Mouse (Mus musculus): ENCODE results near the gene Chd3. TPM values are rescaled to one million over a fixed set of nuclear protein-coding genes. Genes with fewer than 3 reads are reported as not detected.
A peak's percentile ranks its signal among the peaks of the same experiment; 100 is the strongest.
"Not testable (repeated sequence)": the region's sequence is repeated elsewhere in the genome, so short reads cannot be mapped to it uniquely, and the experiment has no call there.

Chd3 gene
- polyA plus RNA-seq, 1 experiment from 2014 or later, result 56.7 TPM

DNA sequence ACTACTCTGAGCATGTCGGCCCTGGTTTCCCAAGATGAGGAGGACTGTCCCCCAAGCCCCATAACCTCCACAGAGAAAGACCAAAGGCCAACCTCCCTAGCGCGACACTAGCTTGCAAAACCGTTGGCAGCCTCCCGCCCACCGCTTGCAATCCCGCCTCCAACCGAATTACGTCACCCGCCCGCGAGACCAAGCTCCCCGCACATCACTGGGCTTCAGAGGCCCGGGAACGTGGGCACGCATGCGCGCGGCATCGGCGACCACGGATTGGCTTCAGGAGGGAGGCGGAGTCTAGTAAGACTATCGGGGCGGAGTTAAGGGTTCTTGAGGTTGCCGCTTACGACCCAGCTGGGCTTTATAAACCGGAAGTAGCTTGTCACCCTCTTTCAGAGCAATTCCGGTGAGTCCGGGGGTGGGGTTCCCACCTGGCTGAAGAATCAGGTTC lies 45.5 kb downstream of the Chd3 start, which contains the start of the genes Cntrob and Trappc1:
TSS of gene Cntrob (minus strand) at position 109 of the 445 bp plus-strand sequence.
TSS of gene Trappc1 (plus strand) at position 314 of the 445 bp plus-strand sequence.
- peaks cover 22% of the 10 kb centered on the region for H3K27me3 ChIP-seq
- under 1% methylated on average over 30 of the region's 30 CpGs for WGBS

DNA sequence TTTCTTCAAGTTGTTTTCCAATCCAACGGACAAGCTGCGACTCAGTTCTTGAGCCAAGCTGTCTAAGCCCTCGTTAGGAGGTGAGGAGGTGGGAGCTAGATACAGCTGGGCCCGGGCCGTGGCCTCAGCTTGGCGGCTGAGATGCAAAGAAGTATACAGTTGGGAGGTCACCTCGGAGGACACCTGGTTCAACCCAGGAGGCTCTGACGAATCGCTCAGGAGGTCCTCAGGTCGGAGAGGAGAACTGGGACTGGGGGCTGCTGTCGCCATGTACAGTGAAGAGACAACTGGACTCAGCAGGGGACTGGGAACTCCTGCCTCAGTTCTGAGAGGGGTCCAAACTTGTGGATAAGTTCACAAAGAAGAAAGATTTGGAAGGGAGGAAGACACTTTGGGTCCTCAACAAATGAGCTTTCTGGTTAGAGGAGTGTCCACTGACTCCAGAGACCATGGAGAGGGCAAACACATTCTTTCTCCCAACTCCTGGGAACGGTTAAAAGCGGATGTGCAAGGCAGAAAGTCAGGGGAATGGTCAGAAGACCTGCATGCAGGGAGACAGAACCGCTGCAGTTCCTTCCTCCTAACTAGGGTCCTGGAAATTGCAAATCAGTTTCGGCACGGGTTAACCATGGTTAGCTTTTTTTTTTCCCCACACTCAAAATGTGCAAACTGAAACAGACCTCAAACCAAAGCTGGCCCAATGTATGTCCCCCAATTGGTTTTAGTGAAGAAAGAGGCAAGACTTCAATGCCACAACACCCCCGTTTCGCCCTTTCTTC lies 46.3 kb downstream of the Chd3 start:
- Histone ChIP-seq H3K36me3 (peaks cover 20% of the 10 kb centered on the region), H3K4me3 (peak overlapping the region; percentile 62), H3K9me3 (no peaks in the 10 kb centered on the region), H3K27ac (peak overlapping the region; percentile 83), H3K4me2 (peak overlapping the region; percentile 87), H3K4me1 (peaks cover 43% of the 10 kb centered on the region), H3K9ac (peak overlapping the region; percentile 86), H3K27me3 (peaks cover 15% of the 10 kb centered on the region)
- WGBS, result 10% methylated on average over 18 of the region's 18 CpGs
- ATAC-seq (ENCODE audit: borderline replicate concordance, extremely low read depth, low FRiP score, low TSS enrichment), result no peak

More for the DNA sequence above, 45.5 kb downstream of the Chd3 start, which contains the start of the genes Cntrob and Trappc1:
- Histone ChIP-seq H3K4me2 (peak within 1 kb of the TSS; percentile 87), H3K36me3 (peaks cover 13% of the 10 kb centered on the region), H3K27ac (peak within 1 kb of the TSS; percentile 83), H3K4me3 (peak within 1 kb of the TSS; percentile 62), H3K9ac (peak within 1 kb of the TSS; percentile 86), H3K4me1 (peaks cover 43% of the 10 kb centered on the region), H3K9me3 (no peaks in the 10 kb centered on the region)
- peak; percentile 92 for ATAC-seq (ENCODE audit: borderline replicate concordance, extremely low read depth, low FRiP score, low TSS enrichment)

GRCm38 (mm10) chr11:69322010-69322409 lies 47.2 kb downstream of the Chd3 start:
- Histone ChIP-seq H3K27ac (no peak overlapping the region), H3K4me3 (peak overlapping the region; percentile 62), H3K36me3 (peaks cover 27% of the 10 kb centered on the region), H3K4me1 (peaks cover 41% of the 10 kb centered on the region), H3K27me3 (peaks cover 6% of the 10 kb centered on the region), H3K9ac (peak overlapping the region; percentile 86), H3K4me2 (peak overlapping the region; percentile 87), H3K9me3 (no peaks in the 10 kb centered on the region)
- ATAC-seq (ENCODE audit: borderline replicate concordance, extremely low read depth, low FRiP score, low TSS enrichment), result no peak
- WGBS, result 65% methylated on average over 6 of the region's 6 CpGs

DNA sequence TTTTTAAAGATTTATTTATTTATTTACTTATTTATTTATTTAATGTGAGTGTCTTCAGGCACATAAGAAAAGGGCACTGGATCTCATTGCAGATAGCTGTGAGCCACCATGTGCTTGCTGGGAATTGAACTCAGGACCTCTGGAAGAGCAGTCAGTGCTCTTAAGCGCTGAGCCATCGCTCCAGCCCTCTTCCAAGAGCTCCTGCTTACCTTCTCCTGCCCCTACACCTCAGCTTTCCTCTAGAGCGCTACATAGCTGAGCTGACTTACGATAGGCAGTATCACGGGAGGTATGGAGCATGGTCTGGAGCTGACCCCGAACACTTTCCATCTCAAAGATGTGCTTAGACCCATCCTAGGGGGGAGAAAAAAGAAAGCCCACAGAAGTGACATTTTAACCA lies 47.6 kb downstream of the Chd3 start:
- no peak overlapping the region for H3K4me3 ChIP-seq
- no peaks in the 10 kb centered on the region for H3K9me3 ChIP-seq
- peak overlapping the region; percentile 87; the same call in 1 of the 2 replicates for H3K4me2 ChIP-seq
- H3K27ac ChIP-seq, result no peak overlapping the region
- peaks cover 37% of the 10 kb centered on the region for H3K4me1 ChIP-seq
- no peak for ATAC-seq (ENCODE audit: borderline replicate concordance, extremely low read depth, low FRiP score, low TSS enrichment)
- 85% methylated on average over 6 of the region's 6 CpGs for WGBS
- H3K36me3 ChIP-seq, result peaks cover 27% of the 10 kb centered on the region
- peaks cover 2% of the 10 kb centered on the region for H3K27me3 ChIP-seq
- peak overlapping the region; percentile 86; the same call in 1 of the 2 replicates for H3K9ac ChIP-seq

GRCm38 (mm10) chr11:69318000-69318399 lies 51.2 kb downstream of the Chd3 start:
- ATAC-seq (ENCODE audit: borderline replicate concordance, extremely low read depth, low FRiP score, low TSS enrichment); H3K9ac ChIP-seq; H3K27me3 ChIP-seq; H3K4me3 ChIP-seq; H3K9me3 ChIP-seq; H3K27ac ChIP-seq; H3K4me2 ChIP-seq: not testable (repeated sequence)
- Histone ChIP-seq H3K4me1 (peaks cover 14% of the 10 kb centered on the region), H3K36me3 (peaks cover 34% of the 10 kb centered on the region)
- WGBS, result 79% methylated on average over 3 of the region's 3 CpGs

DNA sequence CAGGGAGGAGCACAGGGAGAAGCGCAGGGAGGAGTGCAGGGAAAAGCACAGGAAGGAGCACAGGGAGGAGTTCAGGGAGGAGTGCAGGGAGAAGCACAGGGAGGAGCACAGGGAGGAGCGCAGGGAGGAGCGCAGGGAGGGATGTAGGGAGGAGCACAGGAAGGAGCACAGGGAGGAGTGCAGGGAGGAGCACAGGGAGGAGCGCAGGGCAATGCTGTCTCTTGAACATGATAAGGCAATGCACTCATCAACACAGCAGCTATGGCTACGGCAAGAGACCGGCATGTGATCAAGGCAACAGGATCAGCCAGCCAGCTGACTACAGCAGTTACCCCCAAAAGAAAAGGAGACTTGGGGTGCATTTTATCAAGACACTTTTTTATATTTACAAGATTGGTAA lies 52.8 kb downstream of the Chd3 start:
- no peak overlapping the region for H3K27ac ChIP-seq
- H3K4me2 ChIP-seq, result no peak overlapping the region
- no peak for ATAC-seq (ENCODE audit: borderline replicate concordance, extremely low read depth, low FRiP score, low TSS enrichment)
- H3K4me1 ChIP-seq, result no peaks in the 10 kb centered on the region
- H3K27me3 ChIP-seq, result no peaks in the 10 kb centered on the region
- H3K9ac ChIP-seq, result no peak overlapping the region
- no peak overlapping the region for H3K4me3 ChIP-seq
- H3K9me3 ChIP-seq, result no peaks in the 10 kb centered on the region
- peaks cover 37% of the 10 kb centered on the region for H3K36me3 ChIP-seq
- 96% methylated on average over 6 of the region's 6 CpGs for WGBS

DNA sequence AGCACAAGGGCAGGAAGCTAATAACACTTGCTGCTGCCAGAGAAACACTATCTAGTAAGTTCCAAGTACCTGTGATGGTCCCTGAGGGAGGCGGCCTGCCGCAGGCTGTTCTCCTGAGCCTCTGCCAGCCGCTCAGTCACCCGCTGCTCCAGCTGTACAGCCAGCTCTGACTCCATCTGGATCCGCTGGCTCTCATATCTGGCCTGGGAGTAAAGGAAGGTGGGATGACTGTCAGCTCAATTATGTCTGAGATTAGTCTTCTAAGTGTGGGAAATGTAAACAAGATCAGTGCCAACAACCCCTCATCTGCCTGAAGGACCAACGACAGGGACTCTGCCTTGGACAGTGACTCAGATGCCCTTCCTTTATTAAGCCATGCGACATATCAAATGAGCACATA lies 57.9 kb downstream of the Chd3 start:
- 72% methylated on average over 7 of the region's 7 CpGs for WGBS
- H3K9me3 ChIP-seq, result no peaks in the 10 kb centered on the region
- H3K4me3 ChIP-seq, result no peak overlapping the region
- H3K4me1 ChIP-seq, result no peaks in the 10 kb centered on the region
- no peak overlapping the region for H3K27ac ChIP-seq
- no peak overlapping the region for H3K9ac ChIP-seq
- peaks cover 45% of the 10 kb centered on the region for H3K36me3 ChIP-seq
- no peak overlapping the region for H3K4me2 ChIP-seq
- no peak for ATAC-seq (ENCODE audit: borderline replicate concordance, extremely low read depth, low FRiP score, low TSS enrichment)
- no peaks in the 10 kb centered on the region for H3K27me3 ChIP-seq

GRCm38 (mm10) chr11:69306039-69306438 lies 63.2 kb downstream of the Chd3 start:
- WGBS, result 95% methylated on average over 2 of the region's 2 CpGs
- Histone ChIP-seq H3K4me2 (no peak overlapping the region), H3K4me3 (no peak overlapping the region), H3K27me3 (no peaks in the 10 kb centered on the region), H3K9ac (no peak overlapping the region), H3K9me3 (no peaks in the 10 kb centered on the region), H3K36me3 (peaks cover 68% of the 10 kb centered on the region), H3K4me1 (no peaks in the 10 kb centered on the region), H3K27ac (no peak overlapping the region)
- no peak for ATAC-seq (ENCODE audit: borderline replicate concordance, extremely low read depth, low FRiP score, low TSS enrichment)

DNA sequence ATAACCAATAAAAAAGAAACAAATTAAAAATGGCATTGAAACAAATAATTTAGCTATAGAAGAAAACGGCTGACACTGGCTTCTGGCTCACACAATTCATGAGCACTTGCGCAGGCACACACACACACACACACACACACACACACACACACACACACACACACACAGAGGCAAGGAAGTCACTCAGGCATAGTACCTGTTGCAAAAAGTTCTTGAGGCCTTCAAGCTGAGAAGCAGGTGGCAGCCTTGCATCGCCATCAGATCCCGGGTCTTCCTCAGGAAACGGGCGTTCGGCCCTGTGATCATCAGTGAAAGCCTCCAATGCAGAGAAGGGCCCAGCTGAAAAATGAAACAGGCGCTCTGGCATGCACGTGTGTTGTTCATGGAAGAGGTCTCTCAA lies 63.9 kb downstream of the Chd3 start:
- H3K27me3 ChIP-seq, result no peaks in the 10 kb centered on the region
- no peak for ATAC-seq (ENCODE audit: borderline replicate concordance, extremely low read depth, low FRiP score, low TSS enrichment)
- H3K4me3 ChIP-seq, result no peak overlapping the region
- H3K27ac ChIP-seq, result no peak overlapping the region
- peaks cover 65% of the 10 kb centered on the region for H3K36me3 ChIP-seq
- WGBS, result 91% methylated on average over 9 of the region's 9 CpGs
- no peaks in the 10 kb centered on the region for H3K9me3 ChIP-seq
- H3K4me1 ChIP-seq, result no peaks in the 10 kb centered on the region
- no peak overlapping the region for H3K4me2 ChIP-seq
- no peak overlapping the region for H3K9ac ChIP-seq

DNA sequence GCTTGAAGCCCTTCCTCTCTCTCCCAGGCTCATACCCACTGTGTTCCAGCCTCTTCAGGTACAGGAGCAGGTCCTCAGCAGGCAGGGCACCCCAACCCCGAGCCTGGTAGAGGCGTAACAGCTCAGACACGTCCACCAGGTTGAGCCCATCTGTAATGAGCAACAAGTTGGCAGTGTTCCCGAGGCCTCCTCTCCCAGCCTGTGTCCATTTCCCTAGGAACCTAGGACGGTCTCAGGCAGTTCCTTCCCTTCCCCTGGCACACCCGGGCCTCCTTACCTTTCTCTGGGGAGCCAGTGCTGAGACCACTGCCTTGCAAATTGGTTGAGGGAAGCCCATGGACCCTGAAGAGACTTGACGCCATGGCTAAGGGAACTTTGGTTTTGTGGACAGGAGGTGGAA lies 66.4 kb downstream of the Chd3 start:
- WGBS, result 77% methylated on average over 7 of the region's 7 CpGs
- H3K9ac ChIP-seq, result no peak overlapping the region
- peaks cover 48% of the 10 kb centered on the region for H3K36me3 ChIP-seq
- H3K4me3 ChIP-seq, result no peak overlapping the region
- H3K4me2 ChIP-seq, result no peak overlapping the region
- ATAC-seq (ENCODE audit: borderline replicate concordance, extremely low read depth, low FRiP score, low TSS enrichment), result no peak
- no peaks in the 10 kb centered on the region for H3K27me3 ChIP-seq
- no peaks in the 10 kb centered on the region for H3K4me1 ChIP-seq
- H3K27ac ChIP-seq, result no peak overlapping the region
- H3K9me3 ChIP-seq, result no peaks in the 10 kb centered on the region

DNA sequence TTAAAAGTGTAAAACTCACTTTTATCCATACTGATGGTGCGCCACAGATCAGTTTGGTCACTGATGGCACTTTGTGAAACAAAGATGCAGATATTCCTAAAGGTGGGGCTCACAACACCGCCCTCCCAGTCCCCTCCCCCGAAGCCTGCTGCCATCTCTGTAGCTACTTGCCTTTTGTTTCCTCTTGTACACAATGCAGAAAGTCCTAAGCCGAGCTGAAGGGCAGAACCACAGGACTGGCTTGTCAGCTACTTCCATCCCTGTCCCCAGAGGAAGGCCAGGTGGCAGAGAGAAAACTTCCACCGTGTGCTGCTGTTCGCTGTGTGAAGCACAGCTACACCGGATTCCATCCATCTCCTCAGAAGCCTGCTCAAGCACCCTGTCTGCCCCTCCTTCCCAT lies 71.0 kb downstream of the Chd3 start:
- 79% methylated on average over 7 of the region's 7 CpGs for WGBS
- H3K36me3 ChIP-seq, result peaks cover 25% of the 10 kb centered on the region
- no peak for ATAC-seq (ENCODE audit: borderline replicate concordance, extremely low read depth, low FRiP score, low TSS enrichment)

GRCm38 (mm10) chr11:69297799-69298198 lies 71.4 kb downstream of the Chd3 start:
- H3K27ac ChIP-seq, result no peak overlapping the region
- WGBS, result 80% methylated on average over 2 of the region's 2 CpGs
- no peaks in the 10 kb centered on the region for H3K9me3 ChIP-seq
- no peaks in the 10 kb centered on the region for H3K27me3 ChIP-seq
- no peaks in the 10 kb centered on the region for H3K4me1 ChIP-seq
- no peak overlapping the region for H3K4me3 ChIP-seq
- ATAC-seq (ENCODE audit: borderline replicate concordance, extremely low read depth, low FRiP score, low TSS enrichment), result no peak
- H3K9ac ChIP-seq, result no peak overlapping the region
- peaks cover 21% of the 10 kb centered on the region for H3K36me3 ChIP-seq
- no peak overlapping the region for H3K4me2 ChIP-seq

More for the DNA sequence above, 71.0 kb downstream of the Chd3 start:
- H3K4me3 ChIP-seq, result no peak overlapping the region
- H3K9ac ChIP-seq, result no peak overlapping the region
- H3K27me3 ChIP-seq, result no peaks in the 10 kb centered on the region
- H3K4me1 ChIP-seq, result no peaks in the 10 kb centered on the region
- no peaks in the 10 kb centered on the region for H3K9me3 ChIP-seq
- no peak overlapping the region for H3K27ac ChIP-seq
- no peak overlapping the region for H3K4me2 ChIP-seq

All from lung, embryonic 15.5 days (tissue).